Mouse (Mus musculus) lung, postnatal 25 days (tissue): ENCODE results near the gene Tpp2.
"Not testable (repeated sequence)": the region's sequence is repeated elsewhere in the genome, so short reads cannot be mapped to it uniquely, and the experiment has no call there.

Source experiments
- DNase-seq: peaks from one replicate; pipeline ENCODE4 v3.0.0; 2022; ENCODE audit warnings: low spot score

Tpp2 gene

DNA sequence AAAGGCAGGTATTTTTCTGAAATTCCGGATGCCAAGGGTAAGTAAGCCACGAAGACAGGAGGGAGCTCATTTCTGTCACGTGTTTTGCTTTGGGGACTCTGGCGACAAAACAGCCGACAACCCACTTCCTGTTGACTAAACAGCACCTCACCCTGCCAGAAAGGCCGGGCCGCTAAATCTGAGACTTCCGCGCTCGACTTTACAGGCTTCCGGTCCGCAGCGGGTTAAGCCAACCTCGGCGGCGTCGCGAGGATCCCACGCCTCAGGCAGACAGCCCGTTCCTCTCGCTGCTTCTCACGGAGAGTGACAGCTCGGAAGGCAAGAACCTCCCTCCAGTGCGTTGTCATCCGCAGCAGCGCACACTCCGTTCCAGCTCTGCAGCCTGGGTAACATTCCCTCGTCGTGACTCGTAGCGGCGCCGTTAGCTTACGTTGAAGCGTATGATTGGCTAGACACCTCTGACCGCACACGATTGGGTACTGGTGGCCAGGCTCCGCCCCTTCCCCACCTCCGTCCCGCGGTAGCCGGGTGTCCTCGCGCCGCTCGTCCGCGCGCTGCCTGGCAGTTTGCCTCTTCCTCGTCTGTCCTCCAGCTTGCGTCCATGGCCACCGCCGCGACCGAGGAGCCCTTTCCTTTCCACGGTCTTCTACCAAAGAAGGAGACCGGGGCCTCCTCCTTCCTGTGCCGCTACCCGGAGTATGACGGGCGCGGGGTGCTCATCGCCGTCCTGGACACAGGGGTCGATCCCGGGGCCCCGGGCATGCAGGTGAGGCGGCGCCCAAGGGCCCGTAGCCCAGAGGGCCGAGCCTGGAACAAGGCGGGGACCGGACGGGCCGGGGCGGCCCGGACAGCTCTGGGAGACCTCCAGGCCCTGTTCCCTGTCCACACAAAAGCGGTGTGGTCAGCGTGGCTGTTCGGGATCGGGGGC, at the start of gene Tpp2:
TSS of gene Tpp2 (plus strand) at position 160 of the 928 bp plus-strand sequence.
- DNase-seq = peak; percentile 97

DNA sequence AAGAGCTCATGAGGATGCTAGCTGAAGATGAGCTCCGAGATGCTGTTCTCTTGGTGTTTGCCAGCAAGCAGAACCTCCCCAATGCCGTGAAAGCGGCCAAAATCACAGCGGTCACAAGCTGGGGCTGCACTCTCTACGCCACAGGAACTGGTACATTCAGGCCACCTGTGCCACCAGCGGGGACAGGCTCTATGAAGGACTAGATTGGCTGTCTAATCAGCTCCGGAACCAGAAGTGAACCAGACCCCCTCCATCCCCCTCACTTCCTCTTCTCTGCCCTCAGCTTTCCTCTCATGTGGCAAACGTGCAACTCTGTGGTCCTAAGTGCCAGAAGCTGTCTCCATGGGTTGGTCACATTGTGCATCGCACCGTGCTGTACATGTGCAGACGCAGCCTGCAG, 45.1 kb upstream of the Tpp2 start:
- not testable (repeated sequence) for DNase-seq

DNA sequence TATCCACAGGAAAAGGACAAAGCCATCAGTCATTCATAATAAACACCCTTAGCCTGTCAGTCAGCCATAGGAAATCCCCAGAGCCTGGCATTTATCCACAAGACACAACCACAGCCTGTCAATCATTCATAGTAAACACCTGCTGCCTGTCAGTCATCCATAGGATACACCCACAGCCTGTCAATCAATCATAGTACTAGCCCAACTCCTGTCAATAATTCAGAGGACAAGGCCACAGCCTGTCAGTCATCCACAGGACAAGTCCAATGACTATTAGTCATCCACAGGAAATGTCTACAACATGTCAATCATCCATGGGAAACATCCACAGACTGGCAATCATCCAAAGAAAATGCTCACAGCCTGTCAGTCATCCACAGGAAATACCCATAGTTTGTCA, 37.7 kb upstream of the Tpp2 start:
- DNase-seq = no peak

DNA sequence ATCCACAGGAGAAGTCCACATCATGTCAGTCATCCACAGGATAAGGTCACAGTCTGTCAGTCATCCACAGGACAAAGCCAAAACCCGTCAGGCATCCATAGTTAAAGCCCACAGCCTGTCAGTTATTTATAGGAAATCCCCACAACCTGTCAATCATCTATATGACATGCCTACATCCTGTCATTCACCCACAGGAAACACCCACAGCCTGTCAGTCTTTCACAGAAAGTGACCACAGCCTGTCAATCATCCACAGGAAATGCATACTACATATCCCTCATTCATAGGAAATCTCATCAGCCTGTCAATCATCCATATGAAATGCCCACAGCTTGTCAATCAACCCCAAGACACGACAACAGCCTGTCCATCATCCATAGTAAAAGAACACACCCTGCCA, 36.3 kb upstream of the Tpp2 start:
- peak; percentile 9 for DNase-seq

DNA sequence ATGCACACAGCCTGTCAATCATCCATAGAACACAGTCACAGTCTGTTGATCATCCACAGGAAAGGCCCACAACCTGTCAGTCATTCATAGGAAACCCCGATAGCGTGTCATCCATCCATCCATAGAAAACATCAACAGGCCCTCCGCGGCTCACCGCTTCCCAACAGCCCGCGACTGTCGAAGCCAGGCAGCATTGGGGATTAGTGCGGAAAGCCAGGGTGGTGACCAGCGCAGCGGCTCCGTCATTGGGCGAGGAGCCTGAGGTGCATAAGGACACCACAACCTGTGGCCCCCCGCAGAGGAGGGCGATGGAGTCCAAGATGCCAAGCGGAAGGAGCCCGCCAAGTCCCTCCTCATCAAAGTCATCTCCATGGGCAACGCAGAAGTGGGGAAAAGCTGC, 35.5 kb upstream of the Tpp2 start:
- no peak for DNase-seq

DNA sequence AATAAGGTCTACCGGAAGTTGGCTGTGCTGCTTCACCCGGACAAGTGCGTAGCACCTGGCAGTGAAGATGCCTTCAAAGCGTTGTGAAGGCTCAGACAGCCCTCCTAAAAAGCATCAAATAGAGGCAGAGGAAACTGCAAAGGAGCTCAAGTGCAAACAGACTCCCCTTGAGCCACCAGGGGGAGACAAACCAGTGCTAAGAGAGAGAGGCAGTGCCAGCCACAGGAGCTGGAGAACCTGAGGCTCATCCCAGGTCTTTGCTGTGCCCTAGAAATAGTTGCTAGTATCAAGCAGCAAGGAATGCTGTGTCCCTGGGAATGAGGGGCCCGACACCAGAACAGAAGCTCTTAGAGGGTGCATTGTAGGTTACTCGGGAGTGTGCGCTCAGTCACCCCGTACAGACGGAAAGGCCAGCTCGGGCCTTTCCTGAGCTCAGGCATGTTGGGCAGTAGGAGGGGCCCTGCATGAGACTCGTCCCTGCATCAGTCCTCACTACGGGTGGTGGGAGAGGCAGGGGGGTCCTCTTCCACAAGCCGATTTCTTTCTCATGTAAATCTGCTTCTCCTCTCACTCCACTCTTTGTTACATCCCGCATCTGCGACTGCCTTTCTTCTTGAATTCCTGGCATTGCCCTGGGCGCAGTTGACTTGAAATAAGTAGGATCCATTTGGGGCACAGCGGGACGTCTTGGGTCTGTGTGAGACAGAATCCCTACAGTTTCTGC, 34.3 kb upstream of the Tpp2 start:
- peak; percentile 60 for DNase-seq

DNA sequence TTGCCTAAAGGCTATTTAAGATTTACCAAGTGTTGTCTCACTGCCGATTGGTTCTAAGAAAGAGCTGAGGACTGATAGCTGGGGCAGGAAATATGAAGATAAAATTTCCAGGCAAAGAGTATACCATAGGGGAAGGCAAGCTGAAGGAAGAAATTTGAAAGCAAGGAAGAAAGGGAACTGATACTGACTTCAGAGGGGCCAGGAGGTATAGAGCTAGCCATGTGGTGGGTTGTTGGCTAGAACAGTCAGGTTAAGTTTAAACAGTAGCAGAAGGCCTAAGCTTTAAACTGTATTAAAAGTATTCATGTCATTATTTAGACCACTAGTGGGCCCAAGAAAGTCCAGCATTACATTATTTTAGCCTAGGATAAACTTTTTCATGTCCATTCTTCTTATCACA, 31.0 kb upstream of the Tpp2 start:
- DNase-seq = no peak

- DNase-seq = peak; percentile 16
Observed at GRCm38 (mm10) chr1:43902855-43903254, 30.6 kb upstream of the Tpp2 start.

GRCm38 (mm10) chr1:43915428-43915827, 18.0 kb upstream of the Tpp2 start:
- DNase-seq = no peak

- no peak for DNase-seq
Observed at GRCm38 (mm10) chr1:43916854-43917253, 16.6 kb upstream of the Tpp2 start.

DNA sequence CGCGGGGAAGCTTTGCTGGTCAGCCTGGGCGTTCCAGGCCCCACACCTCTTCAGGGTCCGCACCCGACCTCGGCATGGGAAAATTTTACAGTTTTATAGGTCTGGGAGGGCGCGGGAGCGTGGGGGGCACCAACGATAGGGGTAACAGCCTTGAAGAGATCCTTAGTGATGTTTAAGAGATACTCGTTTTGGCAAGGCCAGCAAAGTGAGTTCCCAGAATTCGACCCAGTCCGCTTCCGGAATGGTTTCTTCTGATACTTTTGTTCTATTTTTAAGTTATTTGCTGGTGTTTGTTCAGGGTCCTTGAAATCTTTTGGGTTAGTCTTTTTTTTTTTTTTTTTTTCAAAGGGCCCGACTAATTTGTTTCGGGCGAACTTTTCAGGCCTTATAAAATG, 966 bp downstream of the Tpp2 start:
- peak; percentile 8 for DNase-seq

GRCm38 (mm10) chr1:43939310-43939709, 5.9 kb downstream of the Tpp2 start:
- DNase-seq = no peak

DNA sequence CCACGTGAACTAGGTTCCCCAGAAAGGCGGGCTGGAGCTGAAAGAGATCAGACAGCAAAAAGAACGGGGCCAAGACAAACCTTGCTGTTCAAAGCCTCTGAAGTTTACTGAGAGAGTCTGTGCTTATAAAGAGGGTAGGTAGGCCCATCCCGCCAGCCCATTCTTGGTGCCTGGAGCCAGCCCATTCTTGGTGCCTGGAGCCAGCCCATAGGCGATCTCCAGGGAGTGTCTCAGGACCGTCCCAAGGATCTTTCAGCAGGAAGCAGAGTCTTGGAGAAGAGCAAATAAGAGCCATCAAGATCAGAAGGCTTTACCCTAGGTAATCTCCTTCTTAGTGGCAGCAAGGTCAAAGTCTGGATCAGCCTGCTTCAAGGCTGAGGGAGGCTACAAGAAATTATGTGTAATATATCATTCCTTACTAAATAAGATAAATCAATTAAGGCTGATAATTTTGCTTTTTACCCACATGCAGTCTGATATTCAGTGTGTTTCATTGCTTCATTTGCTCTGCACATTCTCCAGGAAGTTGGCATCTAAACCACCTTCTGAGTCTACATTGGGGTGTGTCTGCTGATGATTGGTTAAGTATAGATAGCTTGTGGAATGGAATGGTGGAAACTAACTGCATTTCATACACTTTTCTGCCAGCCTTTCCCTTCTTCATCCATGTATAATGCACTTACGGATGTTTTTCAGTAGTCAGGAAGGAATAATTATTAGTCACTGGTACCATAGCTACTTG, 8.2 kb downstream of the Tpp2 start:
- DNase-seq = no peak

GRCm38 (mm10) chr1:43942814-43943213, 9.4 kb downstream of the Tpp2 start:
- no peak for DNase-seq

DNA sequence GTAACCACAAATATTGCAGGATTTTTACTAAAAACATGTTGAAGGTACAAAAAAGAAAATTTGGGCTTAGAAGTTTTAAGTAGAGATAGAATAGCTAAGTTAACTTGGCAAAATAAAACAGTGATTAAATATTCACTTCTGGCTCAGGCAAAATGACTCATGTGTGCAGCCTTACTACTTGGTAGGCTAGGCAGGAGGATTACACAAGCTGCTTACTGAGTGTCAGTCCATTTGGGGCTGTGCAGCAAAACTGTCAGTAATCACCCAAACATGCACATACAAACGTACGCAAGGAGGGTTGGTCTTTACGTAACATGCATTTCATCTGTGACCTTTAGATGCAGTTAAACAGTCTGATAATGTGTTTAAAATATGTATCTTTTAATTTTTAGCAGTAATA, 20.2 kb downstream of the Tpp2 start:
- DNase-seq = no peak

DNA sequence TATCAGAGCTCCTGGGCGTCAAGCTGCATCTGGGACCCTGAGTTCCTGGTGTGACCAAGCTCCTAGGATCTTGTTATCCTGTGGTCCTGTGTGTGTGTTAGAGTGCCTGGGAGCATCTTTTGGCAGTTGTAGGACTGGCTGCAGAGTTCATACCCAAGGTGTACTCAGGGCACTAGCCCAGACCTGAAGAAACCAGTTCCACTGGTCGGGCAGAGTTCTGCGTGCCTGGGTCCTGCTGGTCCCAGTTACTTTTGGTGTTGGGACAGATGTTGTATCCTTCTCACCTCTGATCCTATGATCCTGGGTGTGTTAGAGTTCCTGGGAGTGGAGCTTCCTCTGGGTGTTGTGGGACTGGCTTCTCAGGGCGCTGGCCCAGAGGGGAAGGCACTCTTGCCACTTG, 30.9 kb downstream of the Tpp2 start:
- DNase-seq = no peak

- no peak for DNase-seq
Observed at GRCm38 (mm10) chr1:43966756-43967155, 33.3 kb downstream of the Tpp2 start.

- DNase-seq = no peak
Observed at GRCm38 (mm10) chr1:43969361-43969760, 35.9 kb downstream of the Tpp2 start.

GRCm38 (mm10) chr1:43971089-43971488, 37.6 kb downstream of the Tpp2 start:
- DNase-seq = no peak

- no peak for DNase-seq
Observed at GRCm38 (mm10) chr1:43996914-43997589, 63.6 kb downstream of the Tpp2 start.

- DNase-seq = no peak
Observed at GRCm38 (mm10) chr1:44004513-44004912, 71.1 kb downstream of the Tpp2 start.

GRCm38 (mm10) chr1:44015556-44015955, 82.1 kb downstream of the Tpp2 start:
- no peak for DNase-seq
